Mouse (Mus musculus) left cerebral cortex, postnatal 4 days (tissue): Measurements from ENCODE around the gene Lbp. TPM values are rescaled to one million over a fixed set of nuclear protein-coding genes. Genes with fewer than 3 reads are reported as not detected.

ENCODE experiments used
- DNase-seq: peaks from one replicate; pipeline ENCODE4 v3.0.0-alpha.2; 2022
- intact Hi-C: fragments of 180-260 bp; cut with DNase I; formaldehyde crosslinking; loops from one replicate; pipeline ENCODE4 v1.15.1; 2025
- total RNA-seq, 2 experiments: library from RNA; stranded (reverse); gene quantifications; 2 replicates each; pipeline ENCODE4 v1.2.3; 2021

Lbp gene
- total RNA-seq, 2 experiments from 2014 or later = 1.4 to 2.0 TPM

- intact Hi-C loops = no loop called here
- peak; percentile 90 for DNase-seq
Measured at GRCm38 (mm10) chr2:158360873-158361677, 54.8 kb downstream of the Lbp start.

GRCm38 (mm10) chr2:158361678-158362320, 55.5 kb downstream of the Lbp start:
- DNase-seq = no peak
- intact Hi-C loops = no loop called here

GRCm38 (mm10) chr2:158364175-158364574, 57.9 kb downstream of the Lbp start:
- DNase-seq = no peak
- intact Hi-C loops = no loop called here

DNA sequence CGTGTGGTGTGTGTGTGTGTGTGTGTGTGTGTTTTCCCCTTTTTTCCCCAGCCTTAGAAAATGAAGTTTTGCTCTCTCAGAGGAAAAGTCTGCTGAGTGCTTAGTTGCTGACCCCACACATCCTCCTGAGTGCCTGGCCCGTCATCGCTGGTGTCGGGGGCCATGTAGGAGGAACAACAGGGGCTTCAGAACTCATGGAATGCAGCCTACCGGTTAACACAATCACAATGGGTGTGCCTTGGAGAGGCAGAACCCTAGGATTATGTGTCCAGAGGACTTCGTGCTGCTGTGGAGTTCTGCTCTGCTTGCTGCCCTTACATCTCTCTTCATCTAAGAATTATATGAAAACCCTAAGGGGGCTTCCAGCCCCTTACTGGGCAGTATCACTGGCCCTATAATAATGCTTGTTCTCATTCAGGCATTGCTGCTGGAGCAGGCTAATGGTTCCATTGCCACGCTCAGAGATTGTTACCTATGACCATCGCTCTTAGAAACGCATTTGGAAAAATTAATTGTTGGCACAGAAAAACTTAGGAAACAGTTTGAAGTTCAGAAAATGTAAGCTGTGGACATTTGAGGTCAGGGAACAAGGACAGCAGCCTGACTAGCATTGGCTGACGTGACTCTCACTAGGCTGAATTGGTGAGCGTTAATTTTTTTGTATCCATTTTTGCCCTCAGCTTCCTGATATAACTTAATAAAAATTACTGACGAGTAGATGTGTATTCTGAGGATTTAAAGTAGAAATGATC, 59.0 kb downstream of the Lbp start:
- DNase-seq = no peak
- intact Hi-C loops = no loop called here

DNA sequence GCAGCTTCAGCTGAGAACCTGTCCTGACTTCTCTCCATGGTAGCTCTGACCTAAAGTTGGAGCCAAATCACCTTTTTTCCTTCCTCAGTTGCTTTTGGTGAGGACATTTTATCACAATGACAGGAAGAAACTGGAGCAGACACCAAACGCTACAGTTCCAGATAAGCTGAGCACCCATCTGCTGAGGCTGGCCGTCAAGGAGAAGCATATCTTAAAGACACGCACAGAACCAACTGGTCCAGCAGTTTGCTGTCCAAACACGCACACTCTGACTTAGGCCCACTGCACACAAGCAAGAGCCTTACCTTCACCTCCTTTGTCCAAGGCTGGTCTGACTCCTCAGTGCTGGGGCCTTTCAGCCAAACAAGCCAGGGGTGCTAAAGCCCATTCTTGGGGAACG, 61.4 kb downstream of the Lbp start:
- intact Hi-C loops = no loop called here
- no peak for DNase-seq

- intact Hi-C loops = no loop called here
- DNase-seq = no peak
Measured at GRCm38 (mm10) chr2:158368313-158368712, 62.0 kb downstream of the Lbp start.

- no peak for DNase-seq
- intact Hi-C loops = no loop called here
Measured at GRCm38 (mm10) chr2:158369474-158370172, 63.3 kb downstream of the Lbp start.

- intact Hi-C loops = no loop called here
- no peak for DNase-seq
Measured at GRCm38 (mm10) chr2:158370173-158370550, 63.9 kb downstream of the Lbp start.

GRCm38 (mm10) chr2:158373061-158373460, 66.8 kb downstream of the Lbp start:
- intact Hi-C loops = no loop called here
- no peak for DNase-seq

DNA sequence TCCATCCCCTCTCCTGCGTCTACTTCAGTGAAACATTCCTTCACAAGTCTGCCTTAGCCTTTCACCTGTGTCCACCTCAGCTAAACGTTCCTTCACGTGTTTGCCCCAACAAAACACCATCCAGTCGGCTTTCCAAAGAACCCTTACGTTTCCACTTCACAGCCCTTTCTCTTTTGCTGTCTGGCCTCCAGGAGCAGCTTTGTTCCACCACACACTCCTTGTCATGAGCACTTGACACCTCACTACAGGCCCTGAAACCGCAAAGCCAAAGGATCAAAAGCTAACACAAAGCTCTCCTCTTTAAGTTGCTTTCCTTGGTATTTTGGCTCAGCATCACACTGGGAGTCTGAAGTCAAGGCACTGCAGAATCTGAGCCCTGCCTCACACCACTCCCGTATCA, 67.2 kb downstream of the Lbp start:
- no peak for DNase-seq
- intact Hi-C loops = no loop called here

DNA sequence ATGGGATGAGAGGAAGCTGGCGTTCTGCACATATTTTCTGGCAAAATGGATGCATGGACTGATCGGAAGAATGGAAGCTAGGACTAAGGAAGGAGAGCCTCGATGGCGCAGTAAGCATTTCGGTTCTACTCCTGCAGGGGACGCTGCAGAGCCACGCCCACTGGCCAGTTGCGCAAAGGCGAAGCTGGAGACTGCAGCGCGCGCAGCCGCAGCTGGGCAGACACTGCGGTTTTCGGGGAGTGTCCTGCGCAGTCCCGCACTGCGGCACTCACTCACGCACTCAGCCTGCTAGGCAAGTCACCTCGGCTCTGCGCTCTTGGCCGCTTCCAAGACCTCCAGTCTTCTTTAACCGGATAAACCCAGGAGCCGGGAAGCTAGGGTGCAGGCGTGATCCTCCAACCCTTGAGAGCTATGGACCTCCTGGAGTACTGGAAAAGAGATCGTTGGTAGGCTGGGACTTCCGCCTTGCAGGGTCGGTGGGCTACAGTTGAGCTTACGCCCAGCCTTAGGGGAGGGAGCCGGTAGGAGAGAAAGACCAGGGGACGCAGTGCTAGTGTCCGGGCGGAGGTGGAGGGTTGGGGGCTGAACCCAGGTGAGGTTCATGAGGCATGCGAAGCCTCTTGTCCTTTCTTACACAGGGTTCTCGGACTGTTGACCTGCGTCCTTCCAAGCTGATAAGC, 69.3 kb downstream of the Lbp start, which contains the start of gene Snhg11:
Snhg11 (plus strand) TSS at position 196 of the 680 bp plus-strand sequence.
- peak; percentile 54 for DNase-seq
- intact Hi-C loops = no loop called here

- no peak for DNase-seq
- intact Hi-C loops = no loop called here
Measured at GRCm38 (mm10) chr2:158376123-158376687, 69.9 kb downstream of the Lbp start.

- no peak for DNase-seq
Measured at GRCm38 (mm10) chr2:158376798-158377197, 70.5 kb downstream of the Lbp start.

GRCm38 (mm10) chr2:158377811-158378210, 71.5 kb downstream of the Lbp start:
- no peak for DNase-seq
- intact Hi-C loops = no loop called here

More at GRCm38 (mm10) chr2:158376798-158377197, 70.5 kb downstream of the Lbp start:
- intact Hi-C loops = no loop called here

DNA sequence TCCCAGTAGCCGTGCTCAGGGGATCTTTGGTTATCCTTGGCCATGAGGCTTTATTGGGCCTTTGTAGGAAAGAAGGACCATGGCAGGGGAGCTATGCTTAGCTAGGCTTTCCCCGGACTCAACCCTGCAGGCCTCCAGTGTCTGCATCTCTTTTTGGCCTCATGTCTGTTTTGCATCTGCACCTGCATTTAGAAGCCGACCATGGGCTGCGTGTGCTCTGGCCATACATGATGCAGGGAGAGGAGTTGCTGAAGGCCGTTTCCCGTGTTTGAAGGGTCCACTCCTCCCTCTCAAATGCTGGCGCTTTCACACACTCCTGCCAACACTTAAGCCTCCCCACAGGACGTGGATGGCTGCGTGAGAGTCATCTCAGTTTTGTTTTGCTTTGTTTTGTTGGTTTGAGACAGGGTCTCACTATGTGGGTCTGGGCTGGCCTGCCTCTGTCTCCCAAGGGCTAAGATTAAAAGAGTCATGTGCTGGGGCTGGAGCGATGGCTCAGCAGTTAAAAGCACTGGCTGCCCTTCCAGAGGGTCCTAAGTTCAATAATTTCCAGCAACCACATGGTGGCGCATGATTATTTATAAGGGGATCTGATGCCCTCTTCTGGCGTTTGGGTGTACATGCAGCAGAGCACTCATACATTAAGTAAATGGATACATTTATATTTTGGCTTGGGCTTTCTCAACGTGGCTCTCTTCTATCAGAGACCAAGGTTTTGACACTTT, 73.2 kb downstream of the Lbp start:
- DNase-seq = peak; percentile 65
- intact Hi-C loops = loop anchor here (5.0 kb wide), 1 partner anchor 263 kb away; no protein-coding TSS in a partner anchor
